Mouse (Mus musculus) heart, postnatal 0 days (tissue): Measurements from ENCODE around the gene Prkag1.

Experiments
- CTCF ChIP-seq: IDR thresholded peaks from 2 replicates; pipeline ENCODE4 v1.5.1; 2016; ENCODE audit warnings: antibody characterized with exemption, control low read depth, low read depth
- EP300 ChIP-seq: IDR thresholded peaks from 2 replicates; pipeline ENCODE4 v1.6.1; 2016; ENCODE audit warnings: antibody characterized with exemption, low read depth

GRCm38 (mm10) chr15:98837006-98837742 lies 5.9 kb upstream of the Prkag1 start:
- TF ChIP-seq CTCF (no peak), EP300 (no peak)
